Mouse (Mus musculus) liver, embryonic 12.5 days (tissue): ENCODE data around the gene Cdc42se2. TPM values are rescaled to one million over a fixed set of nuclear protein-coding genes. Genes with fewer than 3 reads are reported as not detected.

Experiments used
- polyA plus RNA-seq: library from polyadenylated mRNA; unstranded; fragments of >200 nt; fragmentation: Nextera tagmentation; extraction: Ambion mirVana; gene quantifications from 2 replicates; pipeline ENCODE4 v1.2.1, GENCODE M21; 2016

Gene Cdc42se2
- polyA plus RNA-seq, 1 experiment from 2014 or later = 28.0 TPM

Other genes with a start within 250 kb of the Cdc42se2 start
- 6.7 and 7.6 TPM in 2 replicates for gene Lyrm7, start 73.2 kb upstream of the Cdc42se2 start, polyA plus RNA-seq
- gene Hint1, start 78.7 kb upstream of the Cdc42se2 start, polyA plus RNA-seq = 479 and 518 TPM in 2 replicates
- gene Gpx3, start 114.8 kb upstream of the Cdc42se2 start, polyA plus RNA-seq = 30.9 and 32.9 TPM in 2 replicates
- gene Tnip1, start 175.2 kb upstream of the Cdc42se2 start, polyA plus RNA-seq = 7.4 and 7.6 TPM in 2 replicates
- gene Anxa6, start 245.8 kb upstream of the Cdc42se2 start, polyA plus RNA-seq = 52.9 and 54.7 TPM in 2 replicates